Mouse (Mus musculus): Measurements from ENCODE around the gene Pawr.

DNA sequence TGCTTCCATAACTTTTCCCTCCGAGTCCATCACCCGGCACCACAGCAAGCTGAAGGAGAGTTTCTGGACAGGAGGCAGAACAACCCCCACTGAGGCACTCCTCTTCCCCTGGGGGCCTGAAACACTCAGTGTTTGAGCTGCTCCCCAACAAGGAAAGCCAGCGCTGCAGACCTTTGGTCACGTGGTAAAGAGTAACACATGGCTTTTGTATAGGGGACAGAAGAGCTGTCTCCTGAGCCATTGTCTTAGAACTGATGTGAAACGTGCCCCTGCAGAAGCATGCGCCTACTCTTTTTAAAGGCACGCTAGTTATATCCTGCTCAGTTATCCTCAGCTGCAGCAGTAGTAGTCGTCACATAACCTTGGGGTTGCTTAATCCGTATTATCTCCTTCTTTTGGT is 32.0 kb downstream of the Pawr start:
- TF ChIP-seq CTCF (IDR thresholded peaks at IDR 0.05; ENCODE audit: low read depth) = no peak
- no peak for TF ChIP-seq EP300 (IDR thresholded peaks at IDR 0.05; ENCODE audit: low read depth)

Data from heart, postnatal 0 days (tissue).